Mouse (Mus musculus): ENCODE results near the gene Hal.
"Not testable (repeated sequence)": the region's sequence is repeated elsewhere in the genome, so short reads cannot be mapped to it uniquely, and the experiment has no call there.

The Hal gene

GRCm38 (mm10) chr10:93515927-93516326 lies 27.4 kb downstream of the Hal start:
- no peak for DNase-seq (ENCODE audit: low spot score in 2 of 2)

- DNase-seq (ENCODE audit: low spot score in 2 of 2) = no peak
Measured at GRCm38 (mm10) chr10:93517754-93518153, 29.2 kb downstream of the Hal start.

DNA sequence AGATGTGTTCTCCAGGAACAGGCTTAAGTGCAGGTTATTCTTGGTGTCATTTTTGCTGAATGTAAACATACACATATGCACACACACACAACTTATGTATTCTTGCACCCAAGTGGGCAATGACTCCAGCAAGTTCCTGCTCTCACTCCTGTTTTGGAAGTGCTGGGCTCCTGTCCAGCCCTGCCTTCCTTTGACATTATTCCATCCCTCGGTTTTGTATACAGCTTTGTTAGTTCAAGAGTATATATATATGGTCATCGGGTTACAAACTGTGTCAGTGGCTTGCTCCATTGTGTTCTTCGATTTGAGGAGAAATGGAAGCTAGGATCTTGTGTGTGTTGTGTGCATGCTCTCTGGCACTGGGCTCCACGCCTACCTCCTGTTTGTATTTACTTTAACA lies 29.6 kb downstream of the Hal start:
- no peak for DNase-seq (ENCODE audit: low spot score in 2 of 2)

DNA sequence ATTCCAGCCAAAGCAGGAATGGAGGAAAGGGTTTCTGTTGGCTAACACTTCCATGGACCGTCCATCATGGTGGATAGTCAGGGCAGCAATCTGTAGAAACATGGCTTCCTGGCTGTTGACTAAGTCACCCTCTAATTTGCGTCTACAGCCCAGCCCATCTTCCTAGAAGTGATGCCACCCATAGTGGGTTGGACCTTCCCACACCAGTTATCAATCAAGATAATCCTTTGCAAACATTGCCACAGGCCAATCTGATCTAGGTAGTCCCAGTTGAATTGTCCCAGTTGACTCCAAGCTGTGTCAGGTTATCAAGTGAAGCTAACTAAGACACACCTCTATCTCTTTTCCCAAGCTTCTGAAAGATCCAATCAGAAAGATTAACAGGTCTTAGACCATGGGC lies 30.1 kb downstream of the Hal start:
- no peak for DNase-seq (ENCODE audit: low spot score in 2 of 2)

DNA sequence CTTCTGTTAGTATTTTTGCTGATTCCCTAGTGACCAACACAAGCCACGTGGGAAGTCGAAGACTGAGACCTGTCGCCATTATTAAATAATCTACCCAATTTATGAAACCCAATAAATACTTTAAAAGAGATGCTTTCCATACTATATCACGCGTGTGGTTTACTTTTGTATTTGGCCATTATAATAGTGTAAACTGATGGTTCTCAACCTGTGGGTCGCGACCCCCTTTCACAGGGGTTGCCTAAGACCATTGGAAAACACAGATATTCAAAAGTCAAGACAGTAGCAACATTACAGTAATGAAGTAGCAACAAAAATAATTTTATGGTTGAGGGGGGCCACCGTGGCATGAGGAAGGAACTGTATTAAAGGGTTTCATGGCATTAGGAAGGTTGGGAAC lies 30.6 kb downstream of the Hal start:
- DNase-seq (ENCODE audit: low spot score in 2 of 2) = no peak

DNA sequence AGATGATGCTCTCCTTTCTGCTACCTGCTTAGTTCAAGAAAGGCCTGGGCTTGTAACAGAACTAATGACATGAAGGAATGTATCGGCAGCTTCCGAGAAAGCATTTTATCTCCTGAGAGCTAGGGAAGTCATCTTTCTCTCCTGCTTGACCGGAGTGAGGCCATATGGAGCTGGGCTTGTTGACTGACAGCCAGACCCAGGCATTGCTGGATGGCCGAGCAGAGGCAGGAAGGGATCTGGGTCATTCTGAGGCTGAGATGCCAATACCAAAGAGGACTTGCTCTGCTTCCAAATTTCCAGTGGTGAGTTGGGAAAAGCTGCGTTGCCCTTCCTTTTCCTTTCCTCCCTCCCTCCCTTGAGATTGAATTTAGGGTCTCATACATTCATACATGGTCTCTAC lies 31.2 kb downstream of the Hal start:
- no peak for DNase-seq (ENCODE audit: low spot score in 2 of 2)

DNA sequence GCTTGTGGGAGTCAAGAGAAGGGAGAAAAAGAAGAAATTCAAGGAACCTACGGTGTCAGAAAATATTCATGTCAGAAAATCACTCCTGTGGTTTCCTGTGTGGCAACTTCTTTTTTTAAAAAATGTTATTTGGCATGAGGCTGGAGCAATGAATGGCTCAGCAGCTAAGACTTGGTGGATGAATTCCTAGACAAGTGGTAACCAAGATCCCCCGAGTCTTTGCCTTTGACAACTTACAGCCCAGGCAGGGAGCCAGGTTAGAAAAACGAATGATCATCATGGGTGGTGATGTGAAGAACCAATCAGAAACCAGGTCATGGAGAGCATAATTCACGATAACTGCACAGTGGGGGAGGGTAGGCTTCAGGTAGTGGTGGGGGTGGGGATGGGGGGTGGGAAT lies 32.4 kb downstream of the Hal start:
- DNase-seq (ENCODE audit: low spot score in 2 of 2) = no peak

GRCm38 (mm10) chr10:93525329-93525728 lies 36.8 kb downstream of the Hal start:
- DNase-seq (ENCODE audit: low spot score in 2 of 2) = no peak

DNA sequence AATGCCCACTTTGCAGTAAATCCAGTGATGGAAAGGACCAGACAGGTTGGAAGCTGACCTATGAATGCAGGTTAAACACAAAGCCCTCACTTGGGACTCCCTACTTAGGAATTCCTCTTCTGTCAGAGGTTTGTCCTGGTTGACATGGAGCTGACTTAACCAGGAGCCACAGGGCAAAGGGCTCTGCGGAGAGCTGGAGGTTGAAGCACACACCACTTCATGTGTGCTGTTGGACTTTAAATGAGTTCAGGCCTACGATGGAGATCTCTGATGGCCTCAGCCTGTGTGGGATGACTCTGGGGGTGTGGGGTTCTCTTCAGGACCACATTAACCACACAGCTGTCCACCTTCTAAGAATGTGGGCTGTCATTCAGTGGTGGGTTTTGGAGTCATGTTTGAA lies 49.7 kb downstream of the Hal start:
- no peak for DNase-seq (ENCODE audit: low spot score in 2 of 2)

- no peak for DNase-seq (ENCODE audit: low spot score in 2 of 2)
Measured at GRCm38 (mm10) chr10:93538818-93539217, 50.2 kb downstream of the Hal start.

DNA sequence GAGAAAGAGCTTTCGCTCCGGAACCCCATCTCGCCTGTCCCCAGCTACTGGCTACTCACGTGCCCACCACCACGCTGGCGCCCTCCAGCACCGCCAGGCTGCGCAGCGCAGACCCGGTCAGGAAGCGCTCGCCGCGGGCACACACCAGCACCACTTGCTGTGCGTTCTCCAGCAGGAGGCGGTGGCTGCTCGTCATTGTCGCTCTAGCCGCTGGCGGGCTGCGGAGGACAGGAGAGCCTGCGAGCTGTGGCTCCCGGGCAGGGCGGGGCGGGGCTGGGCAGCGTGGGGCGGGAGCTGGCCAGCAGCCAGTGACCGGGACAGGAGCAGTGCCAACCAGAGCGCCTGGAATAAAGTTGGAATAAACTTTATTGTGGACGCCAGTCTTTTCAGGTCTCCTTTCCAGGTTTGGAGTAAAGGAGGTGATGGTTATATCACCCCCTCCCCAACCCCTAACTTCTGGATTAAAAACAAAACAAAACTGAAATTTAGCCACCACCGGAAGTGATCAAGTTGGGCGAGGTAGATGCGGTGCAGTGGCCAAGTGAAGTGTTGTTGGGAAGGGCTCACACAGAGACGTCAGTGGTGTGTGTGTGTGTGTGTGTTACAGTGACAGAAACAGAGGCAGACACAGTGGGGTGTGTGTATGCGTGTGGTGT lies 51.3 kb downstream of the Hal start, which contains the start of gene Amdhd1:
Gene Amdhd1 (minus strand): TSS at position 259 of the 656 bp plus-strand sequence.
- DNase-seq (ENCODE audit: low spot score in 2 of 2) = peak; percentile 71 to 90

GRCm38 (mm10) chr10:93540431-93541210 lies 52.1 kb downstream of the Hal start, which contains the start of gene Ccdc38:
TSS of gene Ccdc38 (plus strand) at chr10:93540632.
- peak; percentile 40 to 42 for DNase-seq (ENCODE audit: low spot score in 2 of 2)

- no peak for DNase-seq (ENCODE audit: low spot score in 2 of 2)
Measured at GRCm38 (mm10) chr10:93541585-93541984, 53.0 kb downstream of the Hal start.

DNA sequence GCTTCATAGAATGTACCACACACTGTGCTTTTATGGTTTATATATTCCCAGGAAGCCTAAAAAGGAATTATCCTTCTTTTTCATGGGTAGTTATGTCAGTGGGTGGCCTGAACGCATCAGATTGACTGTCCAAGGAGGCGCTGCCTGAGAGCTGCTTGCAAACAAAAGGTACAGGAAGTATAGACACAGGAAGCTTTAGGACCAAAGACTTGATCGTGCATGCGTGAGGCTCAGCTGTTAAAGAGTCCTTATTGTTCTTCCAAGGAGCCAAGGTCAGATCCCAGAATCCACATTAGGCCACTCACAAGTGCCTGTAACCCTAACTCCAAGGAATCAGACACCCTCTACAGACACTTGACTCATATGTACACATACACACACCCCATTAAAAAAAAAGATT lies 53.8 kb downstream of the Hal start:
- no peak for DNase-seq (ENCODE audit: low spot score in 2 of 2)

DNA sequence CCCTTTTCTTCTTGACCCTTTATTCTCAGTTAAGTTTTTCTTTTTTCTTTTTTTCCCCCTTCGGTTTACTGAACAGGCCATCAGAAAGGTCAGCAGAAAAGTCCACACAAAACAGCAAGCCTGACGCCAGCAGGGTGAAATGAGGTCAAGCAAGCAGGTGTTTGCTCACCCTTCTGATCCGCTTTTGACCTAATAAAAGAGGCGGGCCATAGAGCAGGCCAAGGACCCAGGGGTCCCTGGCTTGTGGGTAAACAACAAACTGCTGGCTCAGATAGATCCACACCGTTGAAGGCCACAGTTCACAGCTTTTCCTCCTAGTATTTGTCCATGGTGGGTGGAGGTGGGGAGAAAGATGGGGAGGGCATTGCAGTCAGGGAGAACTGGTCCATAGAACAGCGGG lies 54.6 kb downstream of the Hal start:
- DNase-seq (ENCODE audit: low spot score in 2 of 2) = no peak

DNA sequence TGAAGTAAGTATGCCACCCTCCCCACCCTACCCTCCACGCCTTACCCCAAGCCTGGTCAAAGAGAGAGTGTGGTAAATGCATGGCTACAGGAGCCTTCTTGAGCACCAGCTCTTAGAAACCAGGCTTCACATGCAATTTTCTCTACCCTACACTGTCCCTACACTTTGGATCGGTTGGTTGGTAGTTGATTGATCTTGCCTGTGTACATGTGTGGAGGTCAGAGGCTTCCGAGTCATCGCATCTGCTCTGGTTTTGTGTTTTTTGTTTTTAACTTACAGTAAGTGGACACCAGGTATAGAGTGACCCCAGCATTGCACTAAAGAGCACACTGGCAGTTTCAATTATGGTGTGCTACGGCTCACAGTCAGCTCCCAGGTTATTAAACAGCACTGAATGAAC lies 55.6 kb downstream of the Hal start:
- no peak for DNase-seq (ENCODE audit: low spot score in 2 of 2)

DNA sequence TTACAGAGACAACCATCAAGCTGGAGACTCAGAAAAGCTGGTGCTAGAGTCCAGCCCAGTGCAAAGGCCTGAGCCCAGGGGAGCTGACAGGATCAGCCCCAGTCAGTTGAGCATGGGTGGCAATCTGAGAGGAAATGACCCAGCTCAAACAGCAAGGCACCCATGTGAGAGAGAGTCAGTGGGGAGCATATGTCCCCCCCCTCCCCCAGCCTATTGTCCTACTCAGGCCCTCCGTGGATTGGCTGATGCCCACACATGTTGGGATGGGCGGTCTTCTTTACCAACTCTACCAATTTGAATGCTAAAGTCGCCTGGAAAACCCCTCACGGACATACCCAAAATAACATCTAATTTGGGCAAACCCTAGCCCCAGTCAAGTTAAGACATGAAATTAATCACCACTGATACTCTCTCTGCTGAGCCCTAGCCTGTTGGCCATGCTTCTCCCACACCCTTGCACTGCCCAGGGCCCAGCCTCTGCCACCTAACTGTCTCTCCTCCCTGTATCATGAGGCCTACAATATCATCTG lies 59.2 kb downstream of the Hal start:
- DNase-seq (ENCODE audit: low spot score in 2 of 2) = no peak

DNA sequence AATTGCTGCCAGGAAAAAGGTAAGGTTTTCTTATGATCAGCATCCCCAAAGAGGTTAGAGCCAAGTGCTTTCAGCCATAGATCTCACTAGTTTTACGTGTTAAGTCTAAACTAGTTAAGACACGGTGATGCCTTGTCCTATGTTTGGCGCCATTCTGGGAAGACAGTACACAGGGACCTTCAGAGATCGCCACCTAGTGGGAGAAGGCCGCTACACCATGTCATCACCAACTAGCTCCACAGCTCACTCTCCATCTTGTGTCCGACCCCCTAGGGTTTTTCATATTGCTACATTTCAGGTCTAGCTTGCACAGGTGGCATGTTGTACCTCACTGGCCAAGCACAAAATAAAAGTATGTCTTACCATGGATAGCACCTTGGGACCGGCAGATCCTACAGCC lies 60.4 kb downstream of the Hal start:
- DNase-seq (ENCODE audit: low spot score in 2 of 2) = peak; percentile 49 to 83

- DNase-seq (ENCODE audit: low spot score in 2 of 2) = no peak
Measured at GRCm38 (mm10) chr10:93549821-93550220, 61.3 kb downstream of the Hal start.

GRCm38 (mm10) chr10:93552596-93552995 lies 64.0 kb downstream of the Hal start:
- no peak for DNase-seq (ENCODE audit: low spot score in 2 of 2)

DNA sequence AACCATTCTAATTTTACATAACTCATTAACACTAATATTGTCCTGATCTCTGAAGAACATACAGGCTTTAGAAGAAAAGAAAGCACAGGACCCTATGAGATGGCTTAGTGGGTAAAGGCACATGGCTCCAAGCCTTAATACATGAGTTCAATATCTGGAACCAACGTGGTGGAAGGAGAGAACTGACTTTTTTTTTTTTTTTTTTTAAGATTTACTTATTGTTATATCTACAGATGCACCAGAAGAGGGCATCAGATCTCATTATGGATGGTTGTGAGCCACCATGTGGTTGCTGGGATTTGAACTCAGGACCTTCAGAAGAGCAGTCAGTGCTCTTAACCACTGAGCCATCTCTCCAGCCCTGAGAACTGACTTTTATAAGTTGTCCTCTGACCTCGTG lies 69.4 kb downstream of the Hal start:
- DNase-seq (ENCODE audit: low spot score in 2 of 2) = not testable (repeated sequence)

GRCm38 (mm10) chr10:93559786-93560185 lies 71.2 kb downstream of the Hal start:
- no peak for DNase-seq (ENCODE audit: low spot score in 2 of 2)

GRCm38 (mm10) chr10:93564518-93565090 lies 76.0 kb downstream of the Hal start:
- no peak for DNase-seq (ENCODE audit: low spot score in 2 of 2)
